Mouse (Mus musculus): ENCODE measurements around the gene Spon1.

DNA sequence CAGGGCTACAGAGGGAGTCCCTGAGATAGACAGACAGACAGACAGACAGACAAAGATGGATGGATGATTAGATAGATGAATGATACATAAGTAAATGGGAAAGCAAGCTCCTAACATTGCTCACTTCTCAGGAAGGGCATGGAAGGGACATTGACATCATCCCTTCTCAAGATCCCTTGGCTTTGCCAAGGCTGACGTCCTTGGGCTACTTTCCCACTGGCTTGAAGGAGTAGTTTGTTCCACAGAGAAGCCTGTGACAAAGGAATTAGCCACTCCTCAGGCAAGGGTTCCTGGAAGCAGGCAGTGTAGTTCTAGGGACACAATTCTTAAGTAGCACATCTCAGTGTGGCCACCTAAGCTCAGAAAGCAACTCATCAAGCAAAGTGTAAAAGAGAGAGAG lies 296.7 kb downstream of the Spon1 start:
- no peak for TF ChIP-seq CTCF (IDR thresholded peaks at IDR 0.05; ENCODE audit: borderline replicate concordance, extremely low read depth, insufficient read depth, insufficient read length)
- TF ChIP-seq POLR2A (IDR thresholded peaks at IDR 0.05; ENCODE audit: borderline replicate concordance, extremely low read depth, insufficient read depth, insufficient read length, poor library complexity, severe bottlenecking): no peak
